Mouse (Mus musculus): ENCODE measurements around the gene Gabpb2.
"Not testable (repeated sequence)": the region's sequence is repeated elsewhere in the genome, so short reads cannot be mapped to it uniquely, and the experiment has no call there.

Gabpb2 gene

DNA sequence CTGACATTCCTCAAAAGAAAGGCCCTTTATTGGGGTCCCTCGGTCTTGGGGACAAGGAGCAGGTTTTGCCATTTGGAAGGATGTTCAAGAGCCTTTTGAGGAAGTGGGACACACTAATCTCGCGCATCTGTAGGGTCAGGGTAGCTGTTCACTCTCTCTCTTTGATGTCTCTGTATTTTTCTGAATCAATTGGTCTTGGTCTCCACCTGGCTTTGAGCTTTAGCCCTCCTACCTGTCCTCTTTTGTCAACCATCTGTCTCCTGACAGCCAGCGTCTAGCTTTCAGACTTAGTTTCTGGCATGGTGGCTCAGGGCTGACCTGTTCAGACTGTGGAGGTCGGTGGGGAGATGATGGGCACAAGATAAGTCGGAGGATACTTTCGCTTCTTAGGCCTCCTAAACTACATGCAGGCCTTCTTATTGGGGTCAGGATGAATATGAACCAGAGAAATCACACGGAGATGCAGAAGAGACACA lies 58.2 kb downstream of the Gabpb2 start:
- DNase-seq: no peak

DNA sequence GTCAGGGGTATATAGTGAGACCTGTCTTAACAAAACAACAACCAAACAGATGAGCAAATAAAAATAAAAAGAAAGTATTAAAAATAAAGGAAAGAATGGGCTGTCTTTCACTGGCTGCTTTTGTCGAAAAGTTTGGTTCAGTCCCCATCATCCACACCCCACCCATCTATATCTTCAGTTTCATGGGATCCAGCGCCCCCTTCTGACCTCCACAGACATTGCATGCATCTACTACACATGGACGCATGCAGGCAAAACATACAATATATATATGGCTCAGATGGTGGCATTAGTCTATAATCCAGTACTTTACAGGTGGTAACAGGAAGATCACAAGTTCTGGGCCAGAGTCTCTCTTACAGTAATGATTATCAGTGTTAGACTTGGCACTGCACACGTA lies 63.8 kb downstream of the Gabpb2 start:
- DNase-seq: peak; percentile 66

DNA sequence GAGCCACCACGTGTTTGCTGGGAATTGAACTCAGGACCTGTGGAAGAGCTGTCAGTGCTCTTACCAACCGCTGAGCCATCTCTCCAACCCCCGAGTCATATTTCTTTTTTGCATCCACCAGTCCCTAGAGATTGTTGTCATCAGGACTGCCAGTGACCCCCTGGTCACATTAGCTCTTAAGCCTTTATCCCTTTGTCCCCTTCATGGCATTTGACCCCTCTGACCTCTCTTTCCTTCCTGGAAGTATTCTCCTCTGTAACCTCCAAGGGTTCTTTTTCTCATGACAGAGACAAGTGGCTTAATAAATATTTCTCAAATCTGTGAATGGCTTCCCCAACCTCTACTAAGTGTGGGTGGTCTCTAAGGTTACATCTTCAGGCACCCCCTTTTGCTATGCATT lies 69.8 kb downstream of the Gabpb2 start:
- peak; percentile 45 for DNase-seq

DNA sequence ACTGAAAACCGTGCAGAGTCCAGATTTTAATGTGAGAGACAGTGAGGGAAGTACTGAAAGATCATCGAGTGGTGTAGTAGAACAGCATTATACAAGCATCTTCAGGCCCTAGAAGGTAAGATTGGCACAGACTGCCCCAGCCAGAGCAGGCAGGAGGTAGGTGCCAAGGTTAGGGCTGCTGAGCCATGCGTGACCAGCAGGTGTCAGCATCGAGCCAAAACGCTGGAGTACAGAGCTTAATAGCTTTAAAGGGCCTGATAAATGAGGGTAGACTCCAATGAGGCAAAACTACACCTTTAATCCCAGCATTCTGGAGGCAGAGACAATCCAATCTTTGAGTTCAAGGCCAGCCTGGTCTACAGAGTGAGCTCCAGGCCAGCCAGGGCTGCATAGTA lies 75.1 kb downstream of the Gabpb2 start:
- peak; percentile 94 for DNase-seq

DNA sequence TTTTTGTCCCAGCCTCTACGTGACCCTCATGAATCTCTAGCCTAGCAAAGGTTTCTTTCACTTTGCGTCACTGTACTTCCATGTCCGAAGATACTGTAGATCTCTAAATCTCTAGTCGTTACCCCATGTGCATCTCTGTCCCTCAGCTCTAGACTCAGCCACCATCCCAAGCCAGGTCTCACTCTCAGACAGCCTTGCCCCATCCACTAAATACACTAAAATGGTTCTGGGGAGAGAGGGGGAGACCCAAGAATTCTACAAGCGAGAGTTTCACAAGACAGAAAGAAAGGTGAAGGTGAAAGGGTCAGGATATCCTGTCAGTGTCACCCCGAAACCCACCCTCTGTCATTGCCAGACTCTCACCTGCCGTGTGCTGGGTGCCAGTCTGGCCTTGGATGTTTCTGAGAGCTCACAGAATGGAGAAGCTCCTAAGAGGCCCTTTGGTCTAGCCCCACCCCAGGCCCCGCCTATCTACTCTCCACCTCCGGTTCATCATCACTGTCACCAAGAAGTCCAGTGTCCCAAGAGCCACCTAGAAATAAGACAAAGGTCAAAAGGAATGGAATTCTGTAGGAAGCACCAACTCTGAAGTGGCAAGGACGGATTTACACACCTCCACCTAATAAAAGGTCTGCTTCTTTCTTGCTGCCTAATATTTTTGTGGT lies 75.6 kb downstream of the Gabpb2 start, which contains the start of gene Tnfaip8l2:
Gene Tnfaip8l2, minus strand, starts transcription at position 409 of the 665 bp plus-strand sequence.
- DNase-seq: peak; percentile 39

DNA sequence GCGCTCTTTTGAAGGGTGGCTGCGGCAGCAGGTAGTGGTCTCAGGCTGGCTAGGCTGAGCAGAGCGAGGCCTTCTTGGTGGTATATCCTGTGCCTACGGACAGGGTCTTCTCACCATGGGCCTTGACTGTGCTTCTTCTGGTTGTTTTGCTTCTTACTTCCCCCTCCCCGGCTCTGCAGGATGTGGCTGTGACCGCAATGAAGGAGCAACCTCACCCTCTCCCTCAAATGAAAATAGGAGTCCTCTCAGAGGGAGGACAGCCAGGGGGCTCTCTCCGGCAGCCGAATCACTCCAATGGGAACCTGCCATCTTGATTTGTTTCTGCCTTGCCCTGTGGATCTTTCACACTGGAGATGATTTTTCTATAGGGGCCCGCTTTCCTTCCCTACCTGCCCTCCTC lies 76.2 kb downstream of the Gabpb2 start:
- no peak for DNase-seq

DNA sequence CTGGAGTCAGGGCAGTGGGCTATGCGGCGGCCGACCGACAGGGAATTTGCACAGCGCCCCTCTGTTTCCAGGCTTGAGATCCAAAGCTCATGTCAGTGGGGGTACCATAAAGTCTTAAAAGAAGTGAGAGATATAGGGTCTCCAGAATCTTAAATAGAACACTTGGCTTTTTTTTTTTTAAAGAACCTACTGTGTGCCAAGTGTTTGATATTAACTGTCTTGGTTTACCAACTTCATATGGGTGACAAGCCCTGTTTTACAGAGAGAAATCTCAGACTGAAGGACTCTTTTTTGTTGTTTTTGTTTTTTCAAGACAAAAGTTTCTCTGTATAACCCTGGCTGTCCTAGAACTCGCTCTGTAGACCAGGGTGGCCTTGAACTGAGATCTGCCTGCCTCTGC lies 76.9 kb downstream of the Gabpb2 start:
- no peak for DNase-seq

DNA sequence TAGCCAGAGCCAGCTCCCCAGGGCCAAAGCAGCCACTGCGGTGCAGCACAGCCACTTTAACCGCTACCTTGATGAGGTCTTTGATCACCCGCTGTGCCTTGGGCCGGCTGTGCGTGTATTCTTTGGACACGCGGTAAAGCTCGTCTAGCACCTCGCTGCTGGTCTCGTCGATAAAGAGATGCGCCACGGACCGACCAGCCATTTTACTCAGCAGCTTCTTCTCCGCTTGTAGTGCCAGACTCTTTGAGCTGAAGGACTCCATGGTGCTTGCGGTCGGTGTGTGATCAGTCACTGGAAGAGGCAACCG lies 77.5 kb downstream of the Gabpb2 start:
- no peak for DNase-seq

DNA sequence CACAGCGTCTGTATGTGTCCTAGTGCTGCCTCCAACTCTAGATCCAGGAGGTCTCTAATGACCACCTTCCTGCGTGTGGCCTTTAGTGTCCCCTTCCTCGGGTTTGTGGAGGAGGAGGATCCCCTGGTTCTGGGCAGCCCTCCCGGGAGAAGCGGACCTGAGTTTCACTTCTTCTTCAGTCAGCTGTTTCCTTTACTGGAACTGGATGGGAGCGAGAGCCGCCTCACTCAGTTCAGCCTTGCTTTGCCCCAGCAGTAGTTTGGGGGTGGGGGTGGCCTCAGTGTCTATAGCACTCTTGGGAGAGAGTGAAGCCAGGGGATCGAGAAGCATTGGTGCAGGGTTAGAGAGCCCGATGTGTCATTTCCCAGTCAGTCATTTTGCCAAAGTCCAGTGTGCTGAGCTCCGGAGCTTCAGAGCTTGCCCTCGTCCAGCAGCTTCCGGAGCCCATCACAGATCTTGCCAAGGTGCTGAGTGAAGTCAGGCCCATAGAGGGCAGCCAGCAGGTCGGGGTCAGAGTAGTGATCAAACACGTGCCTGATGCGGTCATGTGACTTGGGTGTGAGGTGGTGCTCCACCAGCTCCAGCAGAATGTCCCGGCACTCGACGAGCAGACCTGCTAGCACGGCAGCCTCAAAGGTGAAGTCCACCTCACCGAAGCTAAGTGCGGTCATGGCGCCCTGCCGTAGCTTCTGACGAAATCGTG lies 78.0 kb downstream of the Gabpb2 start:
- peak; percentile 93 for DNase-seq

DNA sequence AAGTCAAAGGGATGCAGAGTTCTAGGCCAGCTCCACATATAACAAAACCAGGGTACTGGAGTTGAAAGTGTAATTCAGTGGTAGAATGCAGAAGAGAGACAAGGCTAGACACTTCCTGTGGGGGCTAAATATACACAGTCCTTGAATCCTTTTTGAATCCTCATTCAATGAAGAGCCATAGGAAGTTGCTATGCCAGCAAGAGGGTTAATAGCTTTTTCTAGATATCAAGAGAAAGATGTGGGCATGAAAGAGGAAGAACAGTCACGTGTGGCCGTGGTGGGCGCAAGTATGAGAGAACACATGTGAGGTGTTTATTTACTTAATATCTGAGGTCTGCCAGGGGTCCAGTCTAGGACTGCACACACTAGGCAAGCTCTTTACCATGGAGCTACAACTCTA lies 81.4 kb downstream of the Gabpb2 start:
- DNase-seq: no peak

DNA sequence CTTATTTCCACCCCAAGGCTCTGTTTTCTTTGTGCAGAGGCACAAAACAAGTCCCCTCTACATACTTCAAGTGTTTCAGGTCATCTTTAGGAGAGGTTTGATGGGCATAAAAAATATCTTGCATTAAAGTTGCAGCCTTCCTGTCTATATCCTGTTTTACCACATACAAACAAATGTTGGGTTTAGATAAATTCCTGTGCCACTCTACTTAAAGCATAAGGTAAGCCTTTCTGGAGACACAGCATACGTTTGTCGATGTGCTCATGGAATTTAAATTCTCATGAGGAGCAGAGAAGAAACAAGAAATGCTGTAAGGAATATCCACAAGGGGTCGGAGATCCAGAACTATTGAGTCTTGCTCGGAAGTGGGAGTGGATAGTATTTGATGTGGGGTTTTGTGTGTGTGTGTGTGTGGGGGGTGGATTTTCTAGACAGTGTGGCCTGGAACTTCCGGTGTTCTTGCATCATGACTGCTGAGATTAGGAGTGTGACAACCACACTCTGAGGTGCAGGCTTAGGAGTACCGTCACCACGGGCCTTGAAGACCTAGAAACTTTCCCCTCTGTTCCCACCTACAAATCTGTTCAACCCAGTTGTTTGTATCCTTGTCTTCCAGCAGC lies 82.2 kb downstream of the Gabpb2 start:
- no peak for DNase-seq

DNA sequence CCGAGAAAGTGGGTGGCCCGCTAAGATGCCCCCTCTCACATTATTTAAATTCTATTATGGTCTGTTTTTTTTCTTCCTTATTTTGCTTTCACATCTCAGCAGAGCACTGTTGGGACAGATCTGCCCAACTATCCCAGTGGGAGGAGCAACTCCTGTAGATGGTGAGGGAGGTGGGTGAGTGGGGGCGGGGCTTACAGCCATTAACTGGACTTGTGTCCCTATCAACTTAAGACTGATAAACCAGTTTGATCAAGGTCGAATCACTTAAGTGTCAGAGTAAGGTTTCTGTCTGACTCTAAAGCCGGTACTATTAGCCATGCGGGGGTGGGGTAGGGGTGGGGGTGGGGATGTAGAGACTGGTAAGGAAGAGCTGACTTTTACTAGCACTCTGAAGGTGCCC lies 82.7 kb downstream of the Gabpb2 start:
- peak; percentile 83 for DNase-seq

DNA sequence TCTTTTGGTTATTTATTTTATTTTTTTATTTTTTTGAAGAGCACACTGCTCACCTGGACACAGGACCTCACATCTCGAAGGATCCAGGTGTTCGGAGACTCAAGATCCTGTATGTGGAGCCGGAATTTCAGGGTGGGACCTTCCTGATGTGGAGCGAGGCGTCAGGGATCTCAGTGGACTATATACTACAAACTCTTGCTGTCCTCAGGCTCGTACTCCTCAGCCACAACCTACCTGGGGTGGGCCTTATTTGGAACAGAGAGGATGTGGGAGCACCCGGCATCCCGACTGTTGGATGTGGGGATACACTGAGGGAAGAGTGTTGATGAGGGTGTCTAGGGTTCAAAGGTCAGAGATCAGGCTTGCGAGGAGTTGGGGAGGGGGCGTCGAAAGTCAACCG lies 83.6 kb downstream of the Gabpb2 start:
- not testable (repeated sequence) for DNase-seq

DNA sequence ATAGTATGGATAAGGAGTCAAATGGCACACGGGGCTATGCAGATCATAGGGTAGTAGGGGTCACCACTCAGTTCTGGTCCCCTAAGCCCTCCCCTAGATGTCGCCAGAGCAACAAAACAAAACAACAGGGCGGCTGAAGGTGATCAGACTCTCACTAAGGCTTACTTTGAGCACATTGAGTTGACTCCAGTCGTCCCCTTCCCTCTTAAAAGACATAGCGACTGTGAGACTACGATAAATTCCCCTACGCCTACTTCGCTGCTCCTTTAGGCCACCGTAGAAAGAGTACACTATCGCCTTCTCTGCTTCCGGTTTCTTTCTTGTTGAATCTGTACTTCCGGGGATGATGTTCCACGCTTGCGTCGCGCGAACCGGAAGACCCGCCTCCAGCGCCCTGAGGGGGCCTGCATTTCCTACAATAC lies 84.0 kb downstream of the Gabpb2 start, which contains the start of the genes Scnm1 and Lysmd1:
Gene Scnm1, minus strand, starts transcription at position 332 of the 422 bp plus-strand sequence.
Gene Lysmd1, plus strand, starts transcription at position 409 of the 422 bp plus-strand sequence.
- peak; percentile 98 for DNase-seq

DNA sequence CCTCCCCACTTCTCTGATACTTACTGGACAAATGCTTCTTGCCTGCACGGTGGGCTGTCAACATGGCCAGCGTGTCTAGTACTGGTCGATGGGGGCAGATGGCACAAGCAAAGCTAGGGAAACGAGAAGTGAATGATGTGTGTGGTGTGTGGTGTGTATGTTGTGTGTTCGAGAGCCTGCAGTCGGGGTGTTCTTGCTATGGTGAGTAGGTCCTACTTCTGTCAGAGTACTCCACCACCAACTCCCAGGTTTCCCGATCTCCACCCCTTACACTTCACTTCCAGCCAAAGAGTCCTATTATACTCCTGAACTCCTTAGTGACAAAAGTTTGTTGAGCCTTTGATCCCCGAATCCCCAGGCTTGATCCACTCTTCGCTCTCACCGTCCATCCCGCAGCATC lies 84.5 kb downstream of the Gabpb2 start:
- no peak for DNase-seq

DNA sequence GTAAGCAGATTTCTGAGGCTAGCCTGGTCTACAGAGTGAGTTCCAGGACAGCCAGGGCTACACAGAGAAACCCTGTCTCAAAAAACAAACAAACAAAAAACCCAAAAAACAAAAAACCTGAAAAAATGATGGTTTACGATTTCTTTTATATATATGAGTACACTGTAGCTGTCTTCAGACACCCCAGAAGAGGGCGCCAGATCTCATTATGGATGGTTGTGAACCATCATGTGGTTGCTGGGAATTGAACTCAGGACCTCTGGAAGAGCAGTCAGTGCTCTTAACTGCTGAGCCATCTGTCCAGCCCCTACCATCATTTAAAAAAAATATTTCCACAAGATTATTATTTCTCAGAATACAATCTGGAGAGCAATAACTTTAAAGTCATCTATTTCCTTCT lies 85.3 kb downstream of the Gabpb2 start:
- not testable (repeated sequence) for DNase-seq
